Mouse (Mus musculus): ENCODE data around the gene Ppp2r5d. TPM values are rescaled to one million over a fixed set of nuclear protein-coding genes. Genes with fewer than 3 reads are reported as not detected.

Ppp2r5d gene
- polyA plus RNA-seq, 1 experiment from 2014 or later: 87.8 TPM

DNA sequence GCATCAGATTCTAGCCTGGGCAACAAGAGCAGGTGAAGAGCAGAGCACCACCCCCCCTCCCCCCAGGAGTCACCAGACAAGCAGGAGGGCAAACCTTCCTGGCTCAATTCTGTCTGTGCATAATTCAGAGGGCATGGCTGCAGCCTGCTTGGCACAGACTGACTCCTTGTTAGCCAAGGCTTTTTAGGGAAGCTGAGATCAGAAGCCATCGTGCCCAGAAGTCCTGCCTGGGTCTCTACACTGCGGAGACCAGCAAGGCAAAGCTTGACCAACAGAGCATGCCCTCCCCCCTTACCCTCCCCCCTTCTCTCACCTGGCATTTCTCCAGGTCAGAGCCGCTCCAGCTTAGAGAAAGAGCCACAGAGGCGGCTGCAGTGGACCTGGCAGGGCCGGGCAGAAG is 42.2 kb downstream of the Ppp2r5d start:
- no peak for ATAC-seq
- no peaks in the 10 kb centered on the region for H3K27me3 ChIP-seq
- in situ Hi-C loops (cut with MboI; ENCODE audit: low pct_unique_long_range_greater_than_20kb): no loop called here
- no peak for DNase-seq (ENCODE audit: low read depth, low spot score)
- TF ChIP-seq CTCF (IDR thresholded peaks at IDR 0.05): no peak
- POLR2A ChIA-PET: interaction anchor here (0.9 kb wide), 1 partner anchor 11 kb away, joined by 3 read pairs; no protein-coding TSS in a partner anchor
- CTCF ChIA-PET: interaction anchor here (0.9 kb wide), 1 partner anchor 12 kb away, joined by 4 read pairs; the partner anchor contains the start of gene Rrp36

GRCm38 (mm10) chr17:46661981-46662380 is 42.9 kb downstream of the Ppp2r5d start:
- ChIA-PET POLR2A (no interaction called here), CTCF (no interaction called here)
- ATAC-seq (no peak), DNase-seq (ENCODE audit: low read depth, low spot score) (no peak)
- H3K27me3 ChIP-seq: no peaks in the 10 kb centered on the region
- no peak for TF ChIP-seq CTCF (IDR thresholded peaks at IDR 0.05)
- in situ Hi-C loops (cut with MboI; ENCODE audit: low pct_unique_long_range_greater_than_20kb): no loop called here

- in situ Hi-C loops (cut with MboI; ENCODE audit: low pct_unique_long_range_greater_than_20kb): no loop called here
- POLR2A ChIA-PET: no interaction called here
- no peak for DNase-seq (ENCODE audit: low read depth, low spot score)
- CTCF ChIA-PET: no interaction called here
- no peaks in the 10 kb centered on the region for H3K27me3 ChIP-seq
- TF ChIP-seq CTCF (IDR thresholded peaks at IDR 0.05): no peak
- ATAC-seq: no peak
These were observed 43.6 kb downstream of the Ppp2r5d start for GRCm38 (mm10) chr17:46661351-46661750.

DNA sequence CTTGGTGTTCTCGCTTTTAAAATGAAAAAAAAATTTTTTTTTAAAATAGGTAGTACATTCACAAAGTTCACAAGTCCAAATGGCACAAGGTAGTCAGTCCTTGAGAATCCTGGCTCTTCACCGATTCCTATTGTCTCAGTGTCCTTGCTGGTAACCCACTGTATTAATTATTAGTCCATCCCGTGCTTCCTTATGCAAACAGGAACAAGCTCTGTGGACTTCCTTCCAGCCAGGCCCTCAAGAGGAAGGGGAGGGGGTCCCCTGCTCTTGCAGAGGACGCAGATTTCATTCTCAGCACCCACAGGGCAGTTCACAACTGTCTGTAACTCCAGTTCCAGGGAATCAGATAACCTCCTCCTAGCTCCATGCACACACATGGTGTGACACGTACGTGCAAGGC is 48.9 kb downstream of the Ppp2r5d start:
- ChIA-PET POLR2A (interaction anchor here (1.9 kb wide), 1 partner anchor 9 kb away, joined by 6 read pairs; no protein-coding TSS in a partner anchor), CTCF (no interaction called here)
- ATAC-seq (no peak), DNase-seq (ENCODE audit: low read depth, low spot score) (no peak)
- no peaks in the 10 kb centered on the region for H3K27me3 ChIP-seq
- in situ Hi-C loops (cut with MboI; ENCODE audit: low pct_unique_long_range_greater_than_20kb): no loop called here
- TF ChIP-seq CTCF (IDR thresholded peaks at IDR 0.05): no peak

DNA sequence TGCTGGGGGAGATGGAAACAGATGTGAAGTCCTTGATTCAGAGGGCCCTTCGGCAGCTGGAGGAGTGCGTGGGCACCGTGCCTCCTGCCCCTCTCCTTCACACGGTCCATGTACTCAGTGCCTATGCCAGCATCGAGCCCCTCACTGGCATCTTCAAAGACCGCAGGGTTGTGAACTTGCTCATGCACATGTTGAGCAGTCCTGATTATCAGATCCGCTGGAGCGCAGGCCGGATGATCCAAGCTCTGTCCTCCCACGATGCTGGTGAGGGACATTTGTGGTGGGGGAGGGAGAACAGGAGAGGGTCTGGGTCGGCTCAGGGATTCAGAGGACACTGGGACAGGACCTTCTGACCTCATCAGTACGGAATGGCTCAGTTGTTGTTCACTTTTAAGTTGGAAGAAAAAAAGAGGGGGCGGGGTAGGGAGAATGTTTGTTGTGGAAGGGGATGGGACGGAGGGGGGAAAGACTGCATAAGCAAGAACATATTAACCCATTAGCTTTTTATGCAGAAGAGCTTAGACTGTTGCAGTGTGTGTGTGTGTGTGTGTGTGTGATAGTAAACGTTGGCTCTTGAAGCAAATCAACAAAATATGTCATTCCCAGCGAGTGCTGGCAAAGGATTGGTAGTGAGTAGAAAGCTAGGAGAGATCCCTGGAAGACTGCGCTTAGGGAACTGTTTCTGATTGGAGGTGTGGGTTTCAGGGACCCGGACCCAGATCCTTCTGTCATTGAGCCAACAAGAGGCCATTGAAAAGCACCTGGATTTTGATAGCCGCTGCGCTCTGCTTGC is 53.0 kb downstream of the Ppp2r5d start:
- POLR2A ChIA-PET: interaction anchor here (0.6 to 1.4 kb wide), 3 partner anchors 11 to 433 kb away, joined by 3 read pairs; no protein-coding TSS in a partner anchor
- CTCF ChIA-PET: no interaction called here
- ATAC-seq (no peak), DNase-seq (ENCODE audit: low read depth, low spot score) (no peak)
- no peaks in the 10 kb centered on the region for H3K27me3 ChIP-seq
- in situ Hi-C loops (cut with MboI; ENCODE audit: low pct_unique_long_range_greater_than_20kb): loop anchor here (5.0 kb wide), 1 partner anchor 60 kb away; the partner anchor contains the start of gene Pex6
- no peak for TF ChIP-seq CTCF (IDR thresholded peaks at IDR 0.05)

DNA sequence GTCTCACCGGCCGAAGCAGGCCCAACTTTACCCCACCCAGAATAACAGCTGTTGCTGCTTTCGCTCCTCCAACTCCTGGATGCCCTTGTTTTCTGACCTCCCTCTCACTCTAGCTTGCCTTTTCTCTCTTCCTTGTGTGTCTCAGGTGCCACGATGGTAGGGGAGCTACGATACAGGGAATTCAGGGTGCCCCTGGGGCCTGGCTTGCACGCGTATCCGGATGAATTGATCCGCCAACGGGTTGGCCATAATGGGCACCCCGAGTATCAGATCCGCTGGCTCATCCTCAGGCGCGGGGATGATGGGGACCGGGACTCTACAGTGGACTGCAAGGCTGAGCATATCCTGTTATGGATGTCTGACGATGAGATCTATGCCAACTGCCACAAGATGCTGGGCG is 53.6 kb downstream of the Ppp2r5d start:
- ChIA-PET CTCF (no interaction called here), POLR2A (interaction anchor here (1.4 kb wide), 1 partner anchor 12 kb away, joined by 3 read pairs; no protein-coding TSS in a partner anchor)
- H3K27me3 ChIP-seq: no peaks in the 10 kb centered on the region
- in situ Hi-C loops (cut with MboI; ENCODE audit: low pct_unique_long_range_greater_than_20kb): loop anchor here (5.0 kb wide), 1 partner anchor 61 kb away; the partner anchor contains the start of gene Pex6
- ATAC-seq (no peak), DNase-seq (ENCODE audit: low read depth, low spot score) (no peak)
- no peak for TF ChIP-seq CTCF (IDR thresholded peaks at IDR 0.05)

DNA sequence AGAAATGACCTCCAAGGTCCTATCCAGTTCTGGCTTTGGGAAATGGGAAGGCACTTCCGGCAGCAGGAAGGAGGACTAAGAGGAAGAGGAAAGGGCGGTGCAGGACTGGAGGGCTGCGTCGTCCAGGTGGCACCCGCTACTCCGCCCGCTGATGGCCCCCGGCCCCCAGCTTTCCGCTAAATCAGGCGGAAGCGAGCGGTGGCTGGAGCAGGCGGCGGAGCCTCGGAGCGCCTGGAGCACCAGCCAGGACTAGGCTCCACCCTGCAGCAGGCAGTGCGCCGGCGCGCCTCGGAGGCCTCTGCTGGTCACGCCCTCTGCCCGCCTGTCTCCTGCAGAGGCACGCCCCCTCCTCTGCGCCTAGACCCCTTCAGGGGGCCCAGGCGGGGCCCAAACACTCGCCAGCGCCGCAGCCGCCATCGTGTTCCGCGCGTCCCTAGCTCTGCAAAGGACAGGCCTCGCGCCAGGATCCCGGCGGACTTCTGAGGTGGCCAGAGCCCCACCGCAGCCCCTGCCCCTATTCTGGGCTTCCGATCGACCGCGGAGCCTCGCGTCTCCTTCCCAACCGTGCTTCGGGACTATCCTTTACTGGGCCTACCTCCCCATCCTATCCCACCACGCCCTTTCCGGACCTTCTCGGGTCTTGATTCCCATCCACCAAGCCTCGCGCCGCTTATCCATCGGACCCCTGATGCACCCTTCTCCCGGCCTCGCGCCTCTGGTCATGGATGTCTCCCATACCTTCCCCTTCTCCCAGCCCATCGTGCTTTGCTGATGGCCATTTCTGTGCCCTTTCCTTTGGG is 54.5 kb downstream of the Ppp2r5d start, which contains the start of gene Cul7:
Gene Cul7, plus strand, starts transcription at position 106 of the 800 bp plus-strand sequence.
- no peaks in the 10 kb centered on the region for H3K27me3 ChIP-seq
- ChIA-PET CTCF (no interaction called here), POLR2A (interaction anchor here (0.6 to 1.5 kb wide), 3 partner anchors 15 to 30 kb away, joined by 3 to 4 read pairs (median 3); partner anchors contain the start of gene Klhdc3)
- no peak for TF ChIP-seq CTCF (IDR thresholded peaks at IDR 0.05)
- in situ Hi-C loops (cut with MboI; ENCODE audit: low pct_unique_long_range_greater_than_20kb): loop anchor here (5.0 kb wide), 1 partner anchor 62 kb away; the partner anchor contains the start of gene Pex6
- ATAC-seq (peak; percentile 77), DNase-seq (ENCODE audit: low read depth, low spot score) (no peak)

GRCm38 (mm10) chr17:46649811-46650210 is 55.1 kb downstream of the Ppp2r5d start:
- in situ Hi-C loops (cut with MboI; ENCODE audit: low pct_unique_long_range_greater_than_20kb): loop anchor here (5.0 kb wide), 1 partner anchor 62 kb away; the partner anchor contains the start of gene Pex6
- no peak for TF ChIP-seq CTCF (IDR thresholded peaks at IDR 0.05)
- ATAC-seq: no peak
- DNase-seq (ENCODE audit: low read depth, low spot score): no peak
- ChIA-PET CTCF (no interaction called here), POLR2A (interaction anchor here (0.8 to 1.5 kb wide), 2 partner anchors 15 to 31 kb away, joined by 3 read pairs; partner anchors contain the start of gene Klhdc3)
- H3K27me3 ChIP-seq: no peaks in the 10 kb centered on the region

DNA sequence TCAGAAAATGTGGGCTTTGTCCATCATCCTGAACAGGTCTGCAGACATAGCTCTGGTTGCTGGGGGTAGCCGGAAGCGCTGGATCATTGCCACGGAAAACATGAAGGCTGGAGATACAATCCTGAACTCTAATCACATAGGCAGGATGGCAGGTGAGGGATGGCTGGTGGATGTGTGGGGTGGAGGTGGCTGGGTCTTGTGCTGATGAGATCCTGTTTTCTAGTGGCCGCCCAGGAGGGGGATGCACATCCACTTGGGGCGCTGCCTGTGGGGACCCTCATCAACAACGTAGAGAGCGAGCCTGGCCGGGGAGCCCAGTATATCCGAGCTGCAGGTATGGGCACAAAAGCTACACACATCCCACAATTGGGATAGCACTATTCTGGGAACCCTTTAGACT is 56.5 kb downstream of the Ppp2r5d start:
- ATAC-seq (no peak), DNase-seq (ENCODE audit: low read depth, low spot score) (no peak)
- in situ Hi-C loops (cut with MboI; ENCODE audit: low pct_unique_long_range_greater_than_20kb): no loop called here
- ChIA-PET CTCF (interaction anchor here (0.8 kb wide), 1 partner anchor 18 kb away, joined by 3 read pairs; no protein-coding TSS in a partner anchor), POLR2A (no interaction called here)
- TF ChIP-seq CTCF (IDR thresholded peaks at IDR 0.05): no peak
- no peaks in the 10 kb centered on the region for H3K27me3 ChIP-seq

GRCm38 (mm10) chr17:46647279-46647678 is 57.6 kb downstream of the Ppp2r5d start:
- ChIA-PET CTCF (no interaction called here), POLR2A (no interaction called here)
- ATAC-seq (no peak), DNase-seq (ENCODE audit: low read depth, low spot score) (no peak)
- no peak for TF ChIP-seq CTCF (IDR thresholded peaks at IDR 0.05)
- H3K27me3 ChIP-seq: no peaks in the 10 kb centered on the region
- in situ Hi-C loops (cut with MboI; ENCODE audit: low pct_unique_long_range_greater_than_20kb): no loop called here

All from Patski (cell line).